Mouse (Mus musculus) ZHBTc4 (cell line): ENCODE data around the gene Dock4.
A peak's percentile ranks its signal among the peaks of the same experiment; 100 is the strongest.

Experiments
- DNase-seq: peaks from one replicate; pipeline ENCODE4 v3.0.0-alpha.2; 2011; ENCODE audit warnings: low read depth, low spot score

Gene Dock4

DNA sequence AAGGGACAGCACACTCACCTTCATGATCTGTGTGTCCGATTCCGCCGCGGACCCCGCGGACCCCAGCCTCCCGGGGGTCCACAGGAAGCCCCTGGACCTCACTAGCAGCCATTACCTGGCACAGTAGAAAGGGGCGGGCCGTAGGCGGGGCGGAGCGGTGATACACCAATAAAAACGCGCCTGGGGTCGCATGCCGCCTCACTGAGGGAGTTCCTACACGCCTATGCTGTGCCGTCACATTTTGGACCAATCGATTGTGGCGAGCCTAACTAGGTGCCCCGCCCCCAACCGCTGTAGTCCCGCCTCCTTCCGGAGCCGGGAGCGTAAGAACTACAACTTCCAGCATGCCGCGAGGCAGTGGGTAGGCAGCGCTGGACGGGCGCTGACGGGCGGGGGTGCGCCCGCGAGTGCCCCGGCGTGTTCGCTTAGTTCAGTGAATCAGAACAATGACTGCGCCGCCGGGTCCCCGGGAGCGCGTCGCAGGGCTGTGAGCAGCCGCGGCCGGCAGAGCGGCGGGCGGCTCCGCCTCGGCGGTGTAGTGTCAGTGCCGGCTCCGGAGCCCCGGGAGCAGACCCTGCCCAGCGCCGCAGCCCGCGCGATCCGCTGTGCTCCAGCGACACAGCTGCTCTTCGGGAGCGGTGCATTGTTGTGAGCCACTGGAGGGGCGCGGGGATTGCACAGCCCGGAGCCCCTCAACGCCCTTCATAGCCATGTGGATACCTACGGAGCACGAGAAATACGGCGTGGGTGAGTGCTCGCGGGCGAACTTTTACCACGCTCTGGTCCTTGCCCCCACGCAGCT is at the start of gene Dock4, which contains the start of gene Zfp277:
TSS of gene Dock4 (plus strand) at position 305 of the 802 bp plus-strand sequence.
TSS of gene Zfp277 (minus strand) at position 255 of the 802 bp plus-strand sequence.
- DNase-seq = peak; percentile 100

DNA sequence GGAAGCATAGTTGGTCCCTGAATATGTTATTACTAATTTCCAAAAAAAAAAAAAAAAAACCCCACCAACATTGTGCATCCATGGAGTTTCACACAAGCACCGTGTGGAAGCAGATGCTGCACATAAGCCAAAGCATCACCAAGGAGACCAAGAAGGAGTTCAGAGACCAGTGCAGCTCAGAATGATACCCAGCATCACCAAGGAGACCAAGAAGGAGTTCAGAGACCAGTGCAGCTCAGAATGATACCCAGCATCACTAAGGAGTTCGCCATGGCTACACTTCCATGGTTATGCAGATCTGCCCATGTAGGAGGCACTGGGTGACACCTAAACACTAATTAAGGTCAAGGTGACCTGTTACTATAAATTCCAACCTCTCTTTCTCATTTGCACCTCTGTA is 46.8 kb upstream of the Dock4 start:
- DNase-seq = no peak

DNA sequence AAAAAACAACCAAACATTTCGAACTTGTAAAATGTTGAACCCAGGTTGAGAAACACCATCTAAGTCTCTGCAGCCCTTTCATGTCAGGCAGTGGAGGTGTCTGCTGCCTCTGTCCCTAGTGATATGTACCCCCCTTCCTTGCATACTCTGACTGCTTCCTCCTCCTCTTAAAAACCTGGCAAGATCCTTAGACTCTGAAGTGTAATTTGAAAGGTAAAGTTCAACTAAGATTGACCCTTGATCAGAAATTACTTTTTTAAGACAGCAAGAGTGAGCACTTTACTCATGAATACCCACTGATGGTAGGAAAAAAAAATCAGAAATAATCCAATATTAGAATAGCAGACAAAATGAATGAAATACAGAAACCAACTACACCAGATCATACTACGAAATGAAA is 46.4 kb upstream of the Dock4 start:
- DNase-seq = no peak

DNA sequence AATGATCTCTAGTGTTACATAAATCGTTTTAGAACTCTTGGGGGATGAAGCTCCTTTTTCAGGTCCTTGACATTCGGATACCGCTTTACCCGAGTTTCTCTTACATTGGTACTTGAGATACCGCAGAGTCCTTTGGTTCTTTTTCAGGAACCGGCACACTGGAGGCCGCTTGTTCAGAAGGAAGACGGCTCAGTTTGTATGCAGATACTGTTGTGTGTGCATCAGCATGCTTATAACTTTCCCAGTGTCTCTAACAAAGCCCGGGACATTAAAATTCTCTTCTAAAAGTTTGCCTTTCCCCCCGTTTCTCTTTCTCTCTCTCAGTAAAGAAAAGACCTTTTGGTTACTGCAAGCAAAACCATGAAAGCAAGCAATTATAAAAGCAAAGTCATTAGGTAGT is 45.9 kb upstream of the Dock4 start:
- DNase-seq = no peak

DNA sequence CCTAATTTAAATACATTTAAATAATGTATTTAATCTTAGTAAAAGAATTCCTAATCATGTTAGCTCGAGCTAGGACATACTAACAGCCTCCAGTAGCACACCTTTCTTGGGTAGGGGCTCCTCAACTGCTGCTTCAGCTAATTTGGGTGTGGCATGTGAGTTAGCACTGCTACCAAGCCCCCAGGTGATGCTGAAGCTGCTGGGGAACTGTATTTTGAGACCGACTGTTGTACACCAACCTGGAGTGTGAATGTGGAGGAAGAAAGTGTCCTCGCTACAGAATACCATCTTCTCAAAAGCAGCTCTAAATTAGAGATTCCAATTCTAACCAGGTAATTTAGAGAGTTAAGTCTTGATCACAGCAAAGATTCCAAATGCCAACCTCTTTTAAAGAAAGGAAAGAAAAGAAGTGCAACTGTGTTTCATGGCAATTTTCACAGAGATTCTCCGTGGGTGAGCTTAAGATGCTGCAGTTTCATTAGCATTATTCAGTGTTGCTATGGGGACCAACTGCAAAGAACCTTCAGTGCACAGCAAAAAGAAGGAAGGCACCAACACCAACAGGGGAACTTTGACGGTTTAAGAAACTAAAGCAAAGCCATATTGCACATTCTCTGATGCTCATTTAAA is 31.0 kb upstream of the Dock4 start:
- DNase-seq = no peak

DNA sequence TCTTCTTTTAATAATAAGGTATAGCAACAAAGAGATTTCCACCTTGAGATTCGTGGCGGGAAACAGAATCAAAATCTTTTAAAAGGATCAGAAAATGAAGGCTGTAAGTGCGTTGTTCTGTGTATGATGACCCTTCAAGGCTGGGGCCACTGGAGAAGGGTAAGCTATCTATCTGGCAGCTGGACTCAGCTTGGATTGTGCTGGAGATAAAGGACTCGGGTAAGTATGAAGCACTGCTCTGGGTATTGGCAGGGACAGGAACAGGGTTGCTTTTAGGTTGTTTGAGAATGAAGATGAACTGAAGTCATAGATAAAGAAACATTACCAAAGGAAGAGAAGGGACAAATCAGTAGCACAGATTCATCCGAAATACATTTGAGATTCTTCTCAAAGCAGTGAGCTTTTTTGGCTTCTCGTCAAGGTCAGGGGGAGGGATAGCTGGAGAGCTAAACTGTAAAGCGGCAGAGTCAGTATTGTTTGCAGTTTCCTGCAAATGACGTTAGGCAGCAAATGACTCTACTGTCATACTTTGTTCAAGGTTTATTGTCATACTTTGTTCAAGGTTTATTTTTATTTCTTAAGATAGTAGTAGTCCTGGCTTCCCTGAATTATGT is 30.3 kb upstream of the Dock4 start:
- DNase-seq = no peak

DNA sequence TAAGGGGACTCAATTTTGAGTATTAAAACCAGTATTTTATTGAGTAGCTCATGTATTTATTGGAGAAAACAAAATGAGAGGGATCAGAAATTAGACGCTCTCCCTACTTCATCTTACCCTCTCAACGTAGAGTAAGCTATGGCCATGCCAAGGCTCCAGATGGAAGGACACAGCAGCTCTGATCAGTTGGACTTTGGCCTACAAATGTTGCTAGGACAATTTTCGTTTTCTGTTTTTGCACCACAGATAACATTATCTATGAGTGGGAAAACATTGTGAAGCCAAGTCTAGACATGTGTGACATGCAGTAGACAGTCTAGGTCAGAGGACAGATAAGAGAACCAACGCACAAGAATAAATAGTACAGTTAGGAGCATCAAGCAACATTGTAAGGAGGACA is 28.5 kb upstream of the Dock4 start:
- DNase-seq = no peak

DNA sequence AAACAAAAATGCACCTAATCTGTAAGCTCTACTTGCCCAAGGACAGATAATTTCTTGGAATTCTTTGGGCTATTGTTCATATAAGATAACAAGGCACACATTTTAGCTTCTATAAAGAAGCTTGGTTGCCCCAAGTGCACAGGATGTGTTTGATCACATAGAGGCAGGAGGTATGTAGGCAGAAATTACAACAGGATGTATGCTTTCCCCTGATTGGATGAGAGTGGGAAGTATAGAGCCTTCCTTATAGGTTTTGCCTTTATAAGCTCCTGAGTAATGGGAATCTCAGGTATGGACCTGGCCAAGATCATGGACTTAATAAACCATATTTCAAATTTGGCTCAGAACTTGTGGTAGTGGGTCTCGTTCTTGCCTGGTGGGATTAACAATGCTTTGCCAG is 20.8 kb upstream of the Dock4 start:
- no peak for DNase-seq

DNA sequence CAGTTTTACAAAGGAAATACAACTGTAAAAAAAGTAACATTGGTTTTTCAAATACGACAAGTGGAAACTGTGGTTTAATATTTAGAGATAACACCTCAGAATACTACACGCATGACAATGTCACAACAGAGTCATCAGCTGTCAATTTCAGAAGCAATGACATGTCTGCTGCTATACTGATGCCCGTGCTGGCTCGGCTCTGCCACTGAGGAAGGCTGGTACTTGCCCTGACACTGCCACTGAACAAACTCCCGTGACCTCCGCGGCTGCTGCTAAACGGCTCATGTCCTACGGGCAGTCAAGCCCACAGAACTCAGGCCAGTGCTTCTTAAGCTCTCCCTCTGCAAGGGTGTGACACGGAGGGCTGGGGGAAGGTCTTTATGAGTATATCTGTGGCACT is 18.1 kb upstream of the Dock4 start:
- DNase-seq = no peak

DNA sequence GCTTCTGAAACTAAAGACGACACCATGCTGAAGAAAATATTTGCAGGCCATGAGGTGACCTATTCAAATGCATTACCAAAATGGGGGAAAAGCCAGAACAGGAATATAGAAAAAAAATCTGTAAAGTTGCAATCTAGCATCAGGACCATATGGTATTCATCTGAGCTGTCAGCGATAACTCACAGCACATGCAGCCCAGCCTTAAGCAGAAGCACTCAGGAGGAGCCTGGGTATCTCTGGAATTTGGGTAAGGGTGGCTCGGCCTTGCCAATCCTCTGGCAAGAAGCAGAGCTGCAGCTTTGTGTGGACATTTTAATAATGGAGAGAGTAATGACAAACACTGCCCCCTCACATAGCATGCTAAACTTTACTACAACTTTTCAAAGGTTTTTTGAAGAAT is 15.8 kb upstream of the Dock4 start:
- no peak for DNase-seq

DNA sequence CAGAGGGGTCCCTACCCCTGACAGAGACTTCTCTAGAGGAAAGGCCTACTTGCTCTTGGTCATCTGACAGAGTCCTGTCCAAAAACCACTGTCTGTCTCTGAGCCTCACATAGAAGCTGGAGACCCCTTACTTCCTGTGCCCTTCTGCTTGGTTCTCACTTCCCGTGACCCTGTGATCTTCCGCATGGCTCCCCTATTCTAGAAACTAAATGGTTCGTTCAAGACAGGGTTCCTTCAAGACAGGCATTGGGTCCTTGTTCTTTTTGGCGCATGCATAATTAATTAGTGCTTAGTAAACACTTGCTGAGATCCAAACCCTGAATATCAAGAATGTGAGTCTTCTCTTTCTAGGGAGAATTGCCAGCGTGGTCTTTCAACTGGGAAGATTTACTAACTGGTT is 14.7 kb upstream of the Dock4 start:
- no peak for DNase-seq

DNA sequence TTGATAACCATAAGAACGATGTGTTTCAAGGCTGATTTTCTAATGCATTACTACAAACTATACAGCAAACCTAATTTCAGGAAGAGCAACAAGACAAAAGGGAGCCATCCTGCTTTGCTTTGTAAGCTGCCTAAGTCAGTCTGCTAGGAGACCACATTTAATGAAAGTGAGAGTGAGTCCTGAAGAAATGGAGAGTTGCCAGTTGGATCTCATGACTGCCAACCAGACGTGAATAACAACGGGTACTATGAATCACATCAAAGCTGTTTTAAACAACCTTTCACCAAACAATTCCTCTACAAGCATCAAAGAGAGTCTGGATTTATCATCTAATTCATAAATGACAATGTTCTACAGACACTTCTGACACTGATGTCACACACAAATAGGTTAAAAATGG is 11.7 kb upstream of the Dock4 start:
- no peak for DNase-seq

DNA sequence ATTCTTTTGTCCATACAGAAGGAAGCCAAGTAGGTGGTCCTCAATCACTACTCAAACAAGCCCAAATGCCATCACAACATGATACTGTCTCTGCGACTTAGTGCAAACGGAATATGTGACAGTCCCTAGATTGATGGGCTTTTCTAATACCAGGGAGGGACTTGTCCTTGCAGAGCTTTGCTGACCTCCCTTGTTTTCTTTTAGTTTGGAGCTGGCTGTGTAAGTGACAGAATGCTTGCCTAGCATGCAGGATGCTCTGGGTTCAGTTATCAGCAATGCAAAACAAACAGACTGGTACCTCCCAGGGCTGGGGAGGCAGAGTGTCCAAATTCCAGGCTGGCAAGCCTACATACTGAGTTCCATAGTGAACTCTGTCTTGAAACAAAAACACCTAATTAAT is 7.7 kb upstream of the Dock4 start:
- no peak for DNase-seq

DNA sequence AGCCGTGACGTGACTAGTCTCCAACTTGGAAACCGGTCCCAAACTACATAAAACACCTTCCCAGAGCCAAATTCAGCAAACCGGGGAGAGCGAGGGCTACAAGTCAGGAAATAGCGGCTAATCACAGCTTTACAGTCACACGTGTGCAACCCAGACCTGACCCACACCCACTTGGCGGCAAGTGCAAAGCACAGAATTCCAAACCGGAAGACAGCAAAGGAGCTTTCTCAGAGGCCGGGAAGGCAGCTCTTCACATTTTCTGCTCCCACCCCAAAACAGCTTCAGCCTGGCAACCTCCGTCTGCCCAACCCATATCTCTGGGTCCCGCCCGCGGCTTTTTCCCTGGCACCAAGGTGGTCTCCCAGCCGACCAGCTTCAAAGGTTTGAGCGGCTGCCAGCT is 546 bp upstream of the Dock4 start:
- DNase-seq = peak; percentile 68

DNA sequence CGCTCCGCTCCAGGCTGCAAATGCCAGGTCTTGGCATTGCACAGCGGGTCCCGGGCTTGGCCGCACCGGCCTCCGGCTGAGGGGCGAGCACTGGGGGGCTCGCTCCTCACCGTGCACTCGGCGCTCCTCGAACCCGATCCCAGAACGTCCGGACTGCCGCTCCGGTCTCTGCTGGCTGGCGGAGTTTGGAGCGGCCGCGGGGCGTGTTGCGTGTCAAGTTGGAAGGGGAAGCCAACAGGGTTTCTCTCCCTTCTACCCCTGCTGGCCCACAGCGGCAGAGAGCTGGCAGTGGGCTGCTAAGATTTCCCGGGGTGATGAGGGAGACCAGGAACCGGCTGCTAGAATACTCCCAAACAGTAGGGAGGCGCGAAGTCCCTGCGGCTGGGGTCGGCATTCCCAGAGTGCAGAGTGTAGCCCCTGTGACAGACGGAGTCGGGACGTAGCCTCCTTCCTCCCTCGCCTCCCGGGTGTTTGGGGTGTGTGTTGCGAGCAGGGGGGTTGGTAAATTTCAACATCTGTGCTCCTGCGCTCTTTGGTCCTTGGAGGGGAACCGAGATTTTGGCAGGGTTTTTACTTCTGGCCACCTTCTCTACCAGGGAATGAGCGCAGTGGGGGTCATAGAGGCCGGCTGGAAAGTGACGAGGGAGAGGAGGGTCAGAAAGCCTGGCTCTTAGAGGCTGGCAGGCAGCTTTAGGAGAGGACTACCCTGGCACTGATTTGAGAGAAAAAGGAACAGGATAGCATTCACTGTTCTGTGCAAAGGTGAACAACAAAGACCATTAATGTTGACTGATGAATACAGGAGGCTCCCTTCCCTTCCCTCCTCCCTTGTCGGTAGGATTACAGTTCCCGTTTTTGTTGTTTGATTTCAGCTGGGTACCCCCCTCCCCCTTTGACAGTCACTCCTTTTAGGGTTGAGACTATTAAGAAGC is 964 bp downstream of the Dock4 start:
- peak; percentile 70 for DNase-seq

DNA sequence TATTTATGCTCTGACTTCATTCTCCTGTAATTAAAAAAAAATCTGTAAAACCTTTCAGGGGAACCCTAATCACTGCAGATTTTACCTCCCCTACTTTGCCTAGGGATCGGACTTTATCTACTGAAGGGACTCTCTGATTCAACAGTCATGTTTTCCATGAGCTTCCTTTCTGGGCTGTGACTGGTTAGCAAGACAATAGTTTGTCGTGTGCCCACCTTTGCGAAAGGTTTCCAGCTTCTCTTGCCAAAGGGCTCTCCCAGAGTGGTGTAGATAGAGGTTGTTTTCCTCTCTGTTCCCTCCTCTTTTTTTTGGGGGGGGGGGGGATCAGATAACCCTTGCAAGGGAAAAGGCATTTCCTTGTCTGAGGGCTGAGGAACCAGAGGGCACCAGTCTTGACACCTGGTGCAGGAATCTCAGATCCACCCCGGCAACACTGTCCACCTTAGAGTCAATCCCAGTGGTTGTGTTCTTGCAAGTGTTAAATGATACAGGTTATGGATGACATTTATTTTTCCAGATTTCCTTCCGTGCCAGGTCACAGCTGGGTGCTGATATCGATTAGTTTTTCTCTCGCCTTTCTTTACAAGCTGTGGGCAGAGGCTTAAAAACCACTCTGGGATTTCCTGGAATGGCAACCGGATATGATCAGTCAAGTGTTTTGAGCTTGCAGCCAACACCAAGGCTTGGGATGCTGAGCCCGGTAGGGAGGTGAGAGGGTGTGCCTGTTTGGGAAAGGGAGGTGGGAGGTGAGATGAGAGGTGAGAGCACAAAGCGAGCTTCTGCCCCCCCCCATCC is 2.0 kb downstream of the Dock4 start:
- DNase-seq = no peak

DNA sequence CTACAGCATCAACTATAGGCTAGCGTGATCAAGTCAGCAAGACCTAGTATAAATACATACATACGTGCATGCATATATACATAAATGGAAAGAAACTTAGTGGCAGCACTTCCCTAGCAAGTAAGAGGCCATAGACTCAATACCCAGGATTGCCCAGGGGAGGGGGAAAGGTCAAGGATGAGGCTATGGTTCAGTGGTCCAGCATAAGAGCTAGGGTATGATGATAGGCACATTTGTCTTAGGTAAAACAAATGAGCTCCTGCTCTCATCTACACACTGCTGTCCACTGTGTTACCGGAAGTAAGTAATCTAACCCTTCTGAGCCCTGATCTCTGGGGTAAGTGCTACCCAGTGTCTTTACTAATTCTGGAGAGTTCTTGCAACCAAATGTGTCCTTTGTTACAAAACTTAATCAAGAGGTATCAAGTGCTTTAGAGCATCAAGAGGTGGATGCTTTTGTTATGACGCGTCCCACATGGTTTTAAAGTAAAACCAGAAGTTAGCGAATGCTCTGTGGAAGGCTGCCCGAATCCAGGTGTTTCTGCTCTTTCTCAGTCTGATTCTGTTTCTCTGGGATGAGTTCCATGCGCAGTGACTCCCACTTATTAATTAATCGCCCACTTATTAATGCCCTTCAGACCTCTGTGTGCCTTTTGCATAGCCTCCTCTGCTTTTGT is 3.5 kb downstream of the Dock4 start:
- no peak for DNase-seq

DNA sequence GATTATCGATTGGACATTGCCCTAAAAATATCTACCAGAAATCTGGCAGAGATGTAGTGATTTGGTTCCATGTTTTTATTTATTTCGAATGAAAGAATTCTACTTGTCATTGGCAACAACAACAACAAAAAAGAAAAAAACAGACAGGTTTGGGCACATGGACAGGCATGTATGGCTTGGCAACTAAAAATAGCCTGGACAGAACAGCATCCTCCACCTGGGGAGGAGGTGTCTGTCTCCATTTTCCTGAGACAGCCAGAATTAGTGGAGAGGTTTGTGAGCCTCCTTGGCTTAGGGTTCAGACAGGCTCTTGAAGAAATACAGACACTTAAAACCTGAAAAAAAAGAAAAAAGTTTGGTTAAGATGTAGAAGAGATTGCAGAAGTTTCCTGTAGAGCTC is 10.8 kb downstream of the Dock4 start:
- DNase-seq = no peak

DNA sequence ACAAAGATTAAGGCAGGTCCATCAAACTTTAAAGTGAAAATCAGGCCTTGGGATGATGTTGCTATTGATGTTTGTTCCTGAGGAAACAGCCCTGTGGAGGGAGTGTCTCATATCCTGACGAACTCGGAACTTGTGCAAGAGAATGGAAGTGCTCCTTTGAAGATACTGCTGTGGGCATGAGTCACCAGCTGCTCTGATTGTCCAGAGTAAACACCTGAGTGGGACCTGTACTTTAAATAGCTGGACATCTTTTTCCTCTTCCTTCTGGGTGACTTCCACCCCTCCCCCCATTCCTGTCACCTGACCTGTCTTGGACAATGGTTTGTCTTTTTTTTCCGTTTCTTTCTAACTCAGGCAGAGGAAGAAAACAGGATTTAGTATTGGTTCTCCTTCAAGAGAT is 13.2 kb downstream of the Dock4 start:
- no peak for DNase-seq

DNA sequence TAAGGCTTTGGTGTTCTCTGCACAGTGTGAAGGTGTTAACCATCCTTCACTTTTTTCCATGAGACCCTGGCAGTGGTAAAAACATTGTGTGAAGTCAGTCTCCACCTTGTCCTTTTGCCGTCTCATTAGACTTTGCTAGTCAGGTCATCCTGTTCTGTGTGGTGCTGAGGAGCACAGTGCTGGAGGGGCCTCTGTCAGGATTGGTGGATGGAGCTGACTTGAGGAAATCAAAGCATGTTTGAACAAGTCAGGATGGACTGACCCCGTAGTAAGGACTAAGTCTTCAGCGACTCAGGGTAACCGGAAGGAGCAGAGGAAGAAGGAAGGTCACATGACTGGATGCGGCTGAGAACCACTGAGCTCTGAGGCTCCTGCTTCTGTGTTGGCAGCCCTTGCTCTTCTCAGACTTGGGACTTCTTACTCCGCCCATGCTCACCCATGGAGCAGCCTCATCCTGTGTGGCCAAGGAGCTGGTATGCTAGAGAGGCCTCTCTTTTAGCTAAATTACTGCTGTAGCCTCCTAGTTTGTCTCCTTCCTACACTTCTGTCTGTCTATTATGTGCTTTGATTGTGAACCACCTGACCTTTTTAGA is 14.0 kb downstream of the Dock4 start:
- DNase-seq = peak; percentile 35
